Mouse (Mus musculus): ENCODE data around the gene H2-M2. TPM values are rescaled to one million over a fixed set of nuclear protein-coding genes. Genes with fewer than 3 reads are reported as not detected.

The H2-M2 gene
- polyA plus RNA-seq, 1 experiment from 2014 or later: not detected

Other genes starting within 250 kb of the H2-M2 start
- gene Olfr97, start 246.2 kb downstream of the H2-M2 start, polyA plus RNA-seq (2014; fragmentation: Nextera tagmentation; extraction: Ambion mirVana): not detected in 2 replicates
- gene Olfr98, start 219.8 kb downstream of the H2-M2 start, polyA plus RNA-seq (2014; fragmentation: Nextera tagmentation; extraction: Ambion mirVana): not detected in 2 replicates
- gene H2-M3, start 213.3 kb downstream of the H2-M2 start, polyA plus RNA-seq (2014; fragmentation: Nextera tagmentation; extraction: Ambion mirVana): 0.55 and 0.72 TPM in 2 replicates
- gene Olfr99, start 200.1 kb downstream of the H2-M2 start, polyA plus RNA-seq (2014; fragmentation: Nextera tagmentation; extraction: Ambion mirVana): not detected in 2 replicates
- gene Olfr101, start 179.2 kb downstream of the H2-M2 start, polyA plus RNA-seq (2014; fragmentation: Nextera tagmentation; extraction: Ambion mirVana): not detected in 2 replicates
- gene Olfr102, start 166.5 kb downstream of the H2-M2 start, polyA plus RNA-seq (2014; fragmentation: Nextera tagmentation; extraction: Ambion mirVana): not detected in 2 replicates
- not detected in 2 replicates for gene Olfr103, start 143.9 kb downstream of the H2-M2 start, polyA plus RNA-seq (2014; fragmentation: Nextera tagmentation; extraction: Ambion mirVana)
- gene Olfr104-ps, start 124.0 kb downstream of the H2-M2 start, polyA plus RNA-seq (2014; fragmentation: Nextera tagmentation; extraction: Ambion mirVana): not detected in 2 replicates
- gene Olfr105-ps, start 104.5 kb downstream of the H2-M2 start, polyA plus RNA-seq (2014; fragmentation: Nextera tagmentation; extraction: Ambion mirVana): not detected in 2 replicates
- gene Olfr106-ps, start 93.2 kb downstream of the H2-M2 start, polyA plus RNA-seq (2014; fragmentation: Nextera tagmentation; extraction: Ambion mirVana): not detected in 2 replicates
- not detected in 2 replicates for gene Olfr107, start 84.3 kb downstream of the H2-M2 start, polyA plus RNA-seq (2014; fragmentation: Nextera tagmentation; extraction: Ambion mirVana)
- not detected in 2 replicates for gene Olfr108, start 38.1 kb downstream of the H2-M2 start, polyA plus RNA-seq (2014; fragmentation: Nextera tagmentation; extraction: Ambion mirVana)
- gene Olfr109, start 24.6 kb downstream of the H2-M2 start, polyA plus RNA-seq (2014; fragmentation: Nextera tagmentation; extraction: Ambion mirVana): not detected in 2 replicates
- not detected in 2 replicates for gene Olfr110, start 8.9 kb upstream of the H2-M2 start, polyA plus RNA-seq (2014; fragmentation: Nextera tagmentation; extraction: Ambion mirVana)
- gene Olfr111, start 24.5 kb upstream of the H2-M2 start, polyA plus RNA-seq (2014; fragmentation: Nextera tagmentation; extraction: Ambion mirVana): not detected in 2 replicates
- not detected in 2 replicates for gene Olfr112, start 85.9 kb upstream of the H2-M2 start, polyA plus RNA-seq (2014; fragmentation: Nextera tagmentation; extraction: Ambion mirVana)
- gene Olfr113, start 94.1 kb upstream of the H2-M2 start, polyA plus RNA-seq (2014; fragmentation: Nextera tagmentation; extraction: Ambion mirVana): not detected in 2 replicates
- gene Olfr114, start 109.2 kb upstream of the H2-M2 start, polyA plus RNA-seq (2014; fragmentation: Nextera tagmentation; extraction: Ambion mirVana): not detected in 2 replicates
- not detected in 2 replicates for gene Olfr115, start 143.6 kb upstream of the H2-M2 start, polyA plus RNA-seq (2014; fragmentation: Nextera tagmentation; extraction: Ambion mirVana)
- gene Olfr116, start 143.6 kb upstream of the H2-M2 start, polyA plus RNA-seq (2014; fragmentation: Nextera tagmentation; extraction: Ambion mirVana): not detected in 2 replicates
- not detected in 2 replicates for gene Olfr117, start 180.2 kb upstream of the H2-M2 start, polyA plus RNA-seq (2014; fragmentation: Nextera tagmentation; extraction: Ambion mirVana)
- not detected in 2 replicates for gene Olfr118, start 183.4 kb upstream of the H2-M2 start, polyA plus RNA-seq (2014; fragmentation: Nextera tagmentation; extraction: Ambion mirVana)
- not detected in 2 replicates for gene Olfr119, start 213.0 kb upstream of the H2-M2 start, polyA plus RNA-seq (2014; fragmentation: Nextera tagmentation; extraction: Ambion mirVana)
- gene Olfr120, start 238.3 kb upstream of the H2-M2 start, polyA plus RNA-seq (2014; fragmentation: Nextera tagmentation; extraction: Ambion mirVana): not detected in 2 replicates

Data from heart, embryonic 11.5 days (tissue).